Mouse (Mus musculus) heart, postnatal 0 days (tissue): ENCODE measurements around the gene Sacm1l.

ENCODE experiments used
- CTCF ChIP-seq: IDR thresholded peaks from 2 replicates; pipeline ENCODE4 v1.5.1; 2016; ENCODE audit warnings: antibody characterized with exemption, control low read depth, low read depth
- EP300 ChIP-seq: IDR thresholded peaks from 2 replicates; pipeline ENCODE4 v1.6.1; 2016; ENCODE audit warnings: antibody characterized with exemption, low read depth

- TF ChIP-seq CTCF (no peak), EP300 (no peak)
Observed at GRCm38 (mm10) chr9:123484830-123485229, 44.7 kb upstream of the Sacm1l start.
